Mouse (Mus musculus) bone marrow, adult 2 months (tissue): Measurements from ENCODE around the gene Myof.

Source experiments
- CTCF ChIP-seq: fragments of 200-500 bp; IDR thresholded peaks from 2 replicates; pipeline ENCODE4 v1.5.1; 2011; ENCODE audit warnings: low read length, control low read depth; ENCODE audit not compliant: control insufficient read depth, insufficient read depth
- POLR2A ChIP-seq: fragments of 200-500 bp; IDR thresholded peaks from 2 replicates; pipeline ENCODE4 v1.6.1; 2011; ENCODE audit warnings: low read depth, mild to moderate bottlenecking, control low read depth, low read length, borderline replicate concordance; ENCODE audit not compliant: control insufficient read depth

- no peak for TF ChIP-seq CTCF
- TF ChIP-seq POLR2A, result no peak
These were observed 147.3 kb downstream of the Myof start for GRCm38 (mm10) chr19:37896081-37896480.
